Mouse (Mus musculus) adipocyte (in vitro differentiated cells): ENCODE data around the gene Ugt1a7c.
"Not testable (repeated sequence)": the region's sequence is repeated elsewhere in the genome, so short reads cannot be mapped to it uniquely, and the experiment has no call there.

ENCODE experiments used
- DNase-seq: peaks from one replicate; pipeline ENCODE4 v3.0.0-alpha.2; 2016; ENCODE audit warnings: low spot score

The Ugt1a7c gene

DNA sequence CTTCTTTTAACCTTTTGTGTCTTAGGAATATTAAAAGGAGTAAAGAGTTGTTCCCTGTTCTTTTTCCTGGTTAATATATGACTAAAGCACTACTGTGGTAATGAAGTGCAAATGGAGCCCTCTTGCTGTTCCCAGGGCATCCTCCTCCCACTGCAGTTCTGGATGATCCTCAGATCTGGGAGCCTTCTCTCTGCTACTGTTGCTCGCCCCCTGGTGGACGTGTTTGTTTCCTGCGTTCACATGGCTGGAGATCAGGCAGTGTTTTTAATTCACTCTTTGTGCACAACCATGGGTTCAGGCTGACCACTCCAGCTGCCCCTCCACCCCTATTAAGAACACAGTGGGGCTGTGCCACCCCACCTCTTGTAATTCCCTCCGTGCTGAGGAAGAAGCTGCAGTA is 25.7 kb downstream of the Ugt1a7c start:
- not testable (repeated sequence) for DNase-seq

DNA sequence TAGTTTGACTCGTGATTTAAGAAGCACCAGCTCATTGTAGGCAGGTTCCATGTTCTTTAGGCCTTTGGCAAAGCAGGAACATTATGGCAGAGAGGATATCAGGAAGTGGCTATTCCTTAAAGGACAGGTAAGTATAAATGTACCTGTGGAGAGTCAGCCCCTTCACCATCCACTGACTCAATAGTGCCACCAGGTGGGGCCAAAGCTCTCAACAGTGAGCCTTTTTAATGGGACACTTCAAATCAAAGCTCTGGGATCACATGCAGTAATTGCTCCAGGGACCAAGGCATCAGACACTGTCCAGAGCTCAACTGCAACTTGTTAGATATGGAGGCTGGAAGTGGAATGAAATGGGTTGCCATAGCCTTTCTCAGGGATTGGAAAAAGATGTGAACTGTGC is 26.7 kb downstream of the Ugt1a7c start:
- peak; percentile 54 for DNase-seq

DNA sequence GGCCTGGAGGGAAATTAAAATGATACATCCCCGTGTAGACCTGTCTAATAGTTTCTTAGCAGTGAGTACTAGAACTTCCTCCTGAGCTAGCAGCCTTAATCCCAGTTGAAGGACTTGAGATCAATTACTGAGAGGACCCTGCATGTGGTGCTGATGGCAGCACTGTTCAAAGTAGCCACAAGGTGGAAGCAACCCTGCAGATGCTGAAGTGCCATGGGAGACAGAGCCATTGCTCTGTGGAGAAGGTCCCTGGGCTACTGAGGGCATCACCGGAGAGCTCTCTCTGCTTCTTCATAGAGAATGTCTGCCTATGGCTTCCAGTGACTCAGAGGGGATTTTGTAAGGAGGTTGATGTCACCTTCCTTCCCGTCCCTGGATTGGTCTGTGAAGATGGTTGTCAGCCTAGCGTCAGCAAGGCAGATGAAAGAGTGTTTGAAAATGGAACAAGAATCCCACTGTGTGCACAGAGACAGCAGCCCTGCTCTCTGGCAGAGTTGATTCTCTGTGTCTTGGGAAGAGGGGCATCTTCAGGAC is 31.0 kb downstream of the Ugt1a7c start:
- not testable (repeated sequence) for DNase-seq

DNA sequence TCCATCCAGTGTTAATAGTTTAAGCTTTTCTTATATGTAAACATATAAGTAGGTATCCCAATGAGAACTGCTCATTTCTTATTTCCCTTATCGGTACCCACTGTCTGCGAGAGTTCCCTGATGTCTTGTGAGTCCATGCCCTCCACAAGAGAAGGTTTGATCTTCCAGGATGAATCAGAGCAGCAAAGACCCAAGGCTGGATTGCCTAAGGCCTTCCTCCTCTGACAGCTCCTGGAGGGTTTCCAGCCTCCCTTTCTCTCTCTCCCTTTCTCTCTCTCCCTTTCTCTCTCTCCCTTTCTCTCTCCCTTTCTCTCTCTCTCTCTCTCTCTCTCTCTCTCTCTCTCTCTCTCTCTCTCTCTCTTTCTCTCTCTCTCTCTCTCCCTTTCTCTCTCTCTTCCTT is 34.2 kb downstream of the Ugt1a7c start:
- peak; percentile 59 for DNase-seq

DNA sequence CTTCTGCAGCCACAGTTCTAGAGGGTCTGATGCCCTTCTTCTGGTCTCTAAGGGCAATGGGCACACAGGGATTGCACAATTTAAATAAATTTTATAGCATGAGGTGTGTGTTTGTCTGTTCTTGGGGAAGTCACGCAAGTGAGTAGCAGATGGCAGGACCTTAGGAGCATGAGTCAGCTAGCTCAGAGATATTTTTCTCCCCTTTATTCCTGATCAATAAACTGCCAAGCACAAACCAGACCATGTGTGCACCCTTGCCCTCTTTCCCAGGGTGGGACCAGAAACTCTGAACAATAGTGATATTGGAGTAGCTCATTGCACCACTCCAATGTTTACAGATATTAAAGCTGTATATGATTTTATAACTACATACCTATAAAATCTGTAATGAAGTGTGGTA is 35.4 kb downstream of the Ugt1a7c start:
- peak; percentile 30 for DNase-seq

DNA sequence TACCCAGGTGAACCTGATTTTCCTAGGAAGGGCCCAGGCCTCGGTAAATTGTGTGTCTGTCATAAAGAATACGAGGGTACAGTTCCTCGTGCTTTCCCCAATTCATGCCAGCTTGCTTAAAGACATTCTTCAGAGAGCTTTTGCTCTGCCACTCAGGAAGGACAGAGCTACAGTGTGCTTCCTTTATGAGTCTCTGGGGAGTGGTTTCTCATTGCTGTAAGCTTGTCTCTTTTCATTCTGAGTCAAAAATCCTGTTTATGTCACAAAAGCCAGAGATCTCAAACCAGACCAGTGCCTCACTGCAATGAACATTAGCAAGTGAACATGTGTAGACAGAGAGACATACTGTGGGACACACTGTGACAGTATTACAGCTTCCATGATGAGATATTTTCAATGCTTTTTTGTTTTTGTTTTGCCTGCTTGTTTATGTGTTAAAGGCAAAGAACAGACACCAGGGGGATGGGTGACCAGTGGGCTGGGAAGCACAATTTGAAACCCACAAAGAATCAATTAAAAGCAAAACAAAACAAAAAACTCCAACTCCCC is 39.1 kb downstream of the Ugt1a7c start:
- no peak for DNase-seq

DNA sequence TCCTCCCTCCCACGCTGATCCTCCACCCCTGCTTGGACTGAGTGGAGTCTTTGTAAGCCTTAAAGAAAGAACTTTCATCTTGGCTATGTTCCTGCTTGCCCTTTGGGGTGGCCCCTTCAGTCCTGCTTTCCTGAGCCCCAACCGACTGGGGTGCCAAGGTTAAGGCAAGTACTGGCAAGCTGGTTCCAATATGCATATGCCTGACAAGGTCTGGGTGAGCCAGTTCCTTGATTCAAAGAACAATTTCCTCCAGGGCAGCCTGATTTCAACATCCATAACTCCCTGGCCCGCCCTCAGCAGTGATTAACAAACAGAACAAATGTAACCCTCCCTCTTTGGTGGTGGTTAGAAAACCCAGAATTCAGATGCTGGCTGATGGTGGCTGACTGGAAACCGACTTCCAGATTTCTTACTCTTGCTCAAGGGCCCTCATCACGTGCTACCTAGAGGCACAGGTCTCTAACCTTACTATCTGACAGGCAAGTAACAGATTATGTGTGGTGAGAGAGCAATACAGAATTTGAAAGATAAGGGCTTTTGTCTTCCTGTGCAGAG is 39.7 kb downstream of the Ugt1a7c start, which contains the start of gene Ugt1a6a:
TSS of gene Ugt1a6a (plus strand) at position 353 of the 555 bp plus-strand sequence.
- peak; percentile 86 for DNase-seq

DNA sequence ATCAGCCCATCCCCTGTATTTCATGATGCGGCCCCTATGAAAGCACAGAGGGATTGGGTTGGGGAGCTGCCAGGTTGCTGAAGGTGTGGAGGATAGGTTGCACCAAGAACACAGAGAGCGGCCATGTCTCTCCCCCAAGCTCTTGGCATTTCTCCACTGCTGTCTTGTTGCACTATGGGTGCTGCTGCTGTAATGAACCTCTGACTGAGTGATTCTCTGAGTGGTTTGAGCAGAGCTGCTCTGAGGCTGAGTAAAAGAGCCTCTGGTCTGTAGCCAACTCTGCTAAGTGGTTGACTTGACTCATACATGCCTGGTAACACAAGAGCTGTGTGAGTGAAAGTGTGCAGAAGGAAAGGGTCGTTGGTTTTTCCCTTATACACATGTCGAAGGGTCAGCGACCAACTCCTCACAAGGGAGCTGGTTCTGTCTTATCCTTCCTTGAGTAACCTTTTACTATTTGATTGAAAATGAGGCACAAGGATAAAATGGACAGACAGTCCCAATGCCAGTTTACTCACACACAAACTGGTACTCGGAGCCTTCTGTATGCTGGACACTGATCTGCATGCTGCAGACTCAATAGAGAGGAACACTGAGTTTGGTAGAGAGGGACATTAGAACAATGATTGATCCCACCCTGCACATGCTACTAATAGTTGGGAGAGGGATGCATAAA is 40.5 kb downstream of the Ugt1a7c start:
- peak; percentile 78 for DNase-seq

DNA sequence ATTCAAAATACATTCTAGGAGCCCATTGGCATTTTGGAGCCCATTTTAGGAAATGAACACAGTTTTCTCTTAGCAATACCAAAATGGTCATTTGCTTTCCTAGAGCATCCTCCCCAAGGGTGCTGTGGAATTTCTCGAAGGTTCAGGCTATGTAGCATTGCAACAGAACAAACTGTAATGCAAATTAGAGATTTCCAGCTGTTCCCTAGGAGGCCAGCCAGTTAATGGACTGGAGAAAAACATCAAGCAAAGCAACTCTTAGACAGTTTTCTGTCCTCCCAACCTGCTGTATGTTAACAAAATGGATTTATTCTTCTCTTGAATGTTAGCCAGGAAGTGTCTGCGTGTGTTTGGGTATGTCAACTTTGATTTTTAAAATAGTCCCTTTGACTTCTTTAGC is 41.8 kb downstream of the Ugt1a7c start:
- peak; percentile 77 for DNase-seq

DNA sequence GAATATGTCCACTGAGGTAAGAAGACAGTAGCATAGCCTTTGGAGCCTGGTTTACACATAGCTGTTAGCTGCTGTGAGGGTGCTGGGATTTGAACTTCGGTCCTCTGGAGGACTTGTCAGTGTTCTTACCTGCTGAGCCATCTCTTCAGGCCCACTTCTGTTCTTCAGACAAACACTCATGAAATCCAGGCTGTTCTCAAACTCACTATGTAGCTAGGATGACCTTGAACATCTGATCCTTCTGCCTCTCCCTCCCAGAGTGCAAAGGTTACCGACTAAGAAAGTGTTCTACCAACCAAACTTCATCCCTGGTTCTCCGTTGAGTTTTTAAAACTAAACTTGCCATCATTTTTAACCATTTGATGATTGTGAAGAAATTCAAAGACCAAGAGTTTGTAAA is 42.4 kb downstream of the Ugt1a7c start:
- DNase-seq: no peak

DNA sequence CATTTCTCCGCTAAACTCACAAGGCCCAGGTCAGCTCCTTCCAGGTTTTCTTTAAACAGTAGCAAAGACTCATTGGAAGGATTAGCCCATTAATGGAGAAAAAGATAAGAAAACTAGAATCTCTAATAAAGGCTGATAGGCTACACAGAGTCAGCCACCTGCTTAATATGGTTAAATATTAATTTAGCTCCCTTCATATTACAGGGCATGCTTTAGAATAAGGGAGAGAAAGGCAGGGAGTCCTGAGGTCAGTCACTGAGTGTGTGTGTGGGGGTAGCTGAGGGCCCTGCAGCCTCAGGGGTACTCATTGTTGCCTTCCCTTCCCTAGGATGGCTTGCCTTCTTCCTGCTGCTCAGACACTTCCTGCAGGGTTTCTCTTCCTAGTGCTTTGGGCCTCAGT is 43.3 kb downstream of the Ugt1a7c start:
- no peak for DNase-seq

DNA sequence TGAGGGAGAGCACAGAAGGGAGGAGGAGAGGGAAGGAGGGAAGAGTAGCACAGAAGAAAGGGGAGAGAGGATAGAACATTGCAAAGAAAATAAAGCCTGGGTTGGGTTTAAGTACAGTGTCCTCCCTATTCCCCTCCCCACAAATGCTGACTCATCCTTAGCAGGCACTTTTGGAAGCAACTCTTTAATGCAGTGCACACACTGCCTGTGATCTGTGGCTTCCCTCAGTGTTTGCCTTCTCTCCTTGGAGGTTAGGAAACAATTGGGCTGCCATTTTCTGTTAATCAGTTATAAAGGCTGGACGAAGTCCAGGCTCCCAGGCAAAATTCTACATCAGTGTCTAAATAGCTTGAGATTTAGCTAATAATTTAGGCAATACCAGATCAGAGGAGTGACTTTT is 45.6 kb downstream of the Ugt1a7c start:
- peak; percentile 56 for DNase-seq

DNA sequence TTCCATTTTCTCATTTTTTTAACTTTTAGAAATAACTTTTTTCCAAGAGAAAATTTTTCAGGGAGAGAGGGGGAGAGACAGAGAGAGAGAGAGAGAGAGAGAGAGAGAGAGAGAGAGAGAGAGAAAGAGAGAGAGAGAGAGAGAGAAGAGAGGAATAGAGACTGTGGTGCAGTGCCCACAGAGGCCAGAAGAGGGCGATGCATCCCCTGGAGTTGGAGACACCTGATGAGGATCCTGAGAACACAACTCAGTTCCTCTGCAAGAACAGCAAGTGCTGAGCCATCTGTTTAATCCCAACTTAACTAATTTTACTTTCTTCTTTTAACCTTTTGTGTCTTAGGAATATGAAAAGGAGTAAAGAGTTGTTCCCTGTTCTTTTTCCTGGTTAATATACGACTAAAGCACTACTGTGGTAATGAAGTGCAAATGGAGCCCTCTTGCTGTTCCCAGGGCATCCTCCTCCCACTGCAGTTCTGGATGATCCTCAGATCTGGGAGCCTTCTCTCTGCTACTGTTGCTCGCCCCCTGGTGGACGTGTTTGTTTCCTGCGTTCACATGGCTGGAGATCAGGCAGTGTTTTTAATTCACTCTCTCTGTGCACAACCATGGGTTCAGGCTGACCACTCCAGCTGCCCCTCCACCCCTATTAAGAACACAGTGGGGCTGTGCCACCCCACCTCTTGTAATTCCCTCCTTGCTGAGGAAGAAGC is 49.3 kb downstream of the Ugt1a7c start:
- DNase-seq: not testable (repeated sequence)

DNA sequence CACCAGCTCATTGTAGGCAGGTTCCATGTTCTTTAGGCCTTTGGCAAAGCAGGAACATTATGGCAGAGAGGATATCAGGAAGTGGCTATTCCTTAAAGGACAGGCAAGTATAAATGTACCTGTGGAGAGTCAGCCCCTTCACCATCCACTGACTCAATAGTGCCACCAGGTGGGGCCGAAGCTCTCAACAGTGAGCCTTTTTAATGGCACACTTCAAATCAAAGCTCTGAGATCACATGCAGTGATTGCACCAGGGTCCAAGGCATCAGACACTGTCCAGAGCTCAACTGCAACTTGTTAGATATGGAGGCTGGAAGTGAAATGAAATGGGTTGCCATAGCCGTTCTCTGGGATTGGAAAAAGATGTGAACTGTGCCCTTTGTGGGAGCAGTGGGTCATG is 50.4 kb downstream of the Ugt1a7c start:
- DNase-seq: peak; percentile 63

DNA sequence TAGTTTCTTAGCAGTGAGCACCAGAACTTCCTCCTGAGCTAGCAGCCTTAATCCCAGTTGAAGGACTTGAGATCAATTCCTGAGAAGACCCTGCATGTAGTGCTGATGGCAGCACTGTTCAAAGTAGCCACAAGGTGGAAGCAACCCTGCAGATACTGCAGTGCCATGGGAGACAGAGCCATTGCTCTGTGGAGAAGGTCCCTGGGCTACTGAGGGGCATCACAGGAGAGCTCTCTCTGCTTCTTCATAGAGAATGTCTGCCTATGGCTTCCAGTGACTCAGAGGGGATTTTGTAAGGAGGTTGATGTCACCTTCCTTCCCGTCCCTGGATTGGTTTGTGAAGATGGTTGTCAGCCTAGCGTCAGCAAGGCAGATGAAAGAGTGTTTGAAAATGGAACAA is 55.3 kb downstream of the Ugt1a7c start:
- DNase-seq: not testable (repeated sequence)

DNA sequence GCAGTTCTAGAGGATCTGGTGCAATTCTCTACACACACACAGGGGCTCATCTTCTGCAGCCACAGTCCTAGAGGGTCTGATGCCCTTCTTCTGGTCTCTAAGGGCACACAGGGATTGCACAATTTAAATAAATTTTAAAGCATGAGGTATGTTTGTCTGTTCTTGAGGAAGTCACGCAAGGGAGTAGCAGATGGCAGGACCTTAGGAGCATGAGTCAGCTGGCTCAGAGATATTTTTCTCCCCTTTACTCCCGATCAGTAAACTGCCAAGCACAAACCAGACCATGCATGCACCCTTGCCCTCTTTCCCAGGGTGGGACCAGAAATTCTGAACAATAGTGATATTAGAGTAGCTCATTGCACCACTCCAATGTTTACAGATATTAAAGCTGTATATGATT is 63.6 kb downstream of the Ugt1a7c start:
- DNase-seq: peak; percentile 84

DNA sequence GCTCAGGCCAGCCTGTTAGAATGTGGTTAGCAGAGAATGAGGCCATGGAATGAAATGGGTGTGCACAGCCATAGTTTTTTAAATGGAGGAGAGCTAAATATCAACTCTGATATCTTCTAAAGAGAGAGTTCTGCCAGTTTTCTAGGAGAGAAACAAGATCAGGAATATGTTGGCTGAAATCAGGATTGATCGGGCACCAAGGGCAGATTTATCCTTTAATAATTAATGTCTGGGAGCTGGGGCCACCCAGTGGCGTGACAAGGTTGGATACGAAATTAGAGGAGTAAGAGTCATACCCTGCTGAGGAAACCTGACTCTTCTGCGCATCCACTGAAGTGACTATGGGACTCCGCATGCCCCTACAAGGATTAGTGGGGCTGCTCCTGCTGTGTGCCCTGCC is 70.8 kb downstream of the Ugt1a7c start, which contains the start of gene Ugt1a5:
TSS of gene Ugt1a5 (plus strand) at position 302 of the 400 bp plus-strand sequence.
- no peak for DNase-seq

DNA sequence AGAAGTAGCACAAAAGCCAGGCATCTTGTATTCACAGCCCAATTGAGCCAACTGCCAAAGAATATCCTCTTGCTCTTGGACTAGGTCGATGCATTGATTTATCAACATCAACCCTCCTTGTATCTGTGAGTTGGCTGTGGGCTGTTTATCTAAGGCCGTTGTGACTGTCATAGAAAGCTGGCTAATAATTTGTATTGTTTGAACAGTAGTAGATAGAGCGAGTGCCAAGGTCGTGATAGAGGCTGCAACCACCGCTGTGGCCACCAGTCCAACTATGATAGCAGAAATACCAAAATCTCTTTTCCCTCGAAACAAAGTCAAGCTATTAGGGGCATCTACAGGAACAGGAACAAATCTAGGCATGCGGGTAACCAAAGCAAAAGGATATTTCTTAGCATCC is 77.3 kb downstream of the Ugt1a7c start:
- DNase-seq: not testable (repeated sequence)

DNA sequence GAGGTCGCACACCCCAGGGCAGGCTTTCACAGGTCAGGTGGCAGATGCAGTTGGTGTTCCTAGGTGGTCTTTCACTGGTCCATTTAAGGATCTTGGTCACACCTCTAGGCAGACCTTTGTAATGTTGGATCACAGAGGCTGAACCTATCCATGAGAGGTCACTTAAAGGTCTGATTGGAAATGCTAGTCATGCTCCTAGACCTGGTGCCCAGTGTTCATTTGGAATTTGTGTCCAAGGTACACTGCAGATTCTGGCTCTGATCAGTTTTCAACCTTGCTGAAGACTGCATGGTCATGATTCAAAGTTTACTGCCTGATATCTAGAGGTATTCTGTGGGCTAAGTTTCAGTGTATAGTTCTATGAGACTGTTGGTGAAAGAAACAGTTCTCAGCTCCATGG is 84.8 kb downstream of the Ugt1a7c start:
- DNase-seq: no peak

DNA sequence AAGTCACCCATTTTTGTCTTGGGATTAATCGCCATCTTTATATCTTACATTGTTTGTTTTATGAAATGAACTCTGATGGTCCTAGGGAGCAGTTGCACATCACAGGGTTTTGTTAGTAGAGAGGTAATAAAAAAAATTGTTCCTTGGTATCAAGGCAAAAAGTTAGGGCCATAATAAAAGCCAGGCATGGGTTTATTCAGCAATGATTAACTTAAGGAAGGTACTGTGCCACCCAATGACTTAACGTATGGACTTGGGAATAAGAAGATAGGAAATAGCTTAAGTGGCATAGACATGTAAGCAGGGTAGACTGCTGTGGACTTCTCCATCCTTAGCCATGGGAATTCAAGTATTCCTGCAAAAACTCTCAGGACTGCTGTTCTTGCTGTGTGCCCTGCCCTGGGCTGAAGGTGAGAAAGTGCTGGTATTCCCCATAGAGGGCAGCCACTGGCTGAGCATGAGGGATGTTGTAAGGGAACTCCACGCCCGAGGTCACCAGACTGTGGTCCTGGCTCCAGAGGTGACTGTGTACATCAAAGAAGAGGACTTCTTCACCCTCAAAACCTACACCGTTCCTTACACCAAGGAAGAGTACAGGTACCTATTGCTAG is 91.6 kb downstream of the Ugt1a7c start:
- no peak for DNase-seq

DNA sequence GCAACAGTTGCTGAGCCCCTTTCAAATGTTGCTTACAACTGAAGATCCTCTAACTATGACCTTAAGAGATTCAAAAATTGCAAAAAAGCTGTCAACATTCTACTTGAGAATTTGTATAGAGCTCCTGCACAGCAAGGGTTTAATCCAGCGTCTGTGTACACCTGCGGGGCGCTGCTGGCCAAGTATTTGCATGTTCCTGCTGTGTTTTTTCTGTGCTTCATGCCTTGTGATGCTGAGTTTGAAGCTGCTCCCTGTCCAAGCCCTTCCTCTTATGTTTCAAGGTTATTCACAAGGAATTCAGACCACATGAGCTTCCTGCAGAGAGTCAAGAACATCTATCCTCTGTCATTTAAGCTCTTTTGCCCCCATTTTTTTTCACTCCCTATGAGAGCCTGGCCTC is 97.3 kb downstream of the Ugt1a7c start:
- no peak for DNase-seq

DNA sequence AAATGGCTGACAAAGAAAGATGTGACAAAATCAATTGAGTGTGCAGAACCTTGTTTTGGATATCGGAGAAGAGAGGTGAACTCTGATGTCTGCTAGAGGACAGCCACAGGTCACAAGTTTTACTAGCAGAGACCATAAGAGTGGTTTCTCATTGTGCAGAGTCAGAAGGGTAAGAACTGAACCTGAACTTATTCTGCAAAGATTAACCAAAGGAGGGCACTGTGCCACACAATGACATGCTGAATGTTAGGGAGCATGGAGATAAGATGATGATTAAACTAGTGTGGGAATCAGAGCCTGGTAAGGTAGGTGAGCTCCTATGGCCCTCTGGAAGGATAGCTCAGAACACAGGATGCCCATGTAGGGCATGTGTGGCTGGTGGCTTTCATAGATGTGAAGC is 100.8 kb downstream of the Ugt1a7c start:
- DNase-seq: no peak
